Mouse (Mus musculus) hindbrain, embryonic 16.5 days (tissue): ENCODE measurements around the gene Maats1. TPM values are rescaled to one million over a fixed set of nuclear protein-coding genes. Genes with fewer than 3 reads are reported as not detected.

Source experiments
- ATAC-seq: fragments of 200-750 bp; cut with Nextera tagmentation; 2 replicates; pipeline ENCODE4 v1.8.0; 2017; ENCODE audit warnings: moderate TSS enrichment, moderate library complexity
- H3K27ac ChIP-seq: fragments of 300-500 bp; sonication (generic); 2 replicates; pipeline ENCODE4 v1.5.1; 2014; ENCODE audit warnings: low read depth, mild to moderate bottlenecking, control low read depth, low read length, moderate library complexity
- H3K27me3 ChIP-seq: fragments of 300-500 bp; sonication (generic); replicated peaks from 2 replicates; pipeline ENCODE4 v1.6.1; 2014; ENCODE audit warnings: low read length; ENCODE audit not compliant: control insufficient read depth, insufficient read depth
- H3K36me3 ChIP-seq: fragments of 300-500 bp; sonication (generic); 2 replicates; pipeline ENCODE4 v1.6.1; 2014; ENCODE audit warnings: mild to moderate bottlenecking, low read length, moderate library complexity, mixed read lengths; ENCODE audit not compliant: control insufficient read depth, insufficient read depth
- H3K4me1 ChIP-seq: fragments of 300-500 bp; sonication (generic); 2 replicates; pipeline ENCODE4 v1.6.1; 2014; ENCODE audit warnings: low read depth, low read length; ENCODE audit not compliant: control insufficient read depth, insufficient read depth
- H3K4me2 ChIP-seq: fragments of 300-500 bp; sonication (generic); 2 replicates; pipeline ENCODE4 v1.6.1; 2014; ENCODE audit warnings: mild to moderate bottlenecking, low read length, control low read depth, moderate library complexity
- H3K4me3 ChIP-seq: fragments of 300-500 bp; sonication (generic); 2 replicates; pipeline ENCODE4 v1.5.1; 2014; ENCODE audit warnings: mild to moderate bottlenecking, low read length, control low read depth, moderate library complexity
- H3K9ac ChIP-seq: fragments of 300-500 bp; sonication (generic); 2 replicates; pipeline ENCODE4 v1.6.1; 2014; ENCODE audit warnings: low read depth, mild to moderate bottlenecking, control low read depth, low read length, moderate library complexity
- H3K9me3 ChIP-seq: fragments of 300-500 bp; sonication (generic); 2 replicates; pipeline ENCODE4 v1.6.1; 2014; ENCODE audit warnings: mild to moderate bottlenecking, low read length, moderate library complexity; ENCODE audit not compliant: control insufficient read depth
- WGBS: fragments of 180-500 bp; shearing (Covaris S2); extraction: QIAGEN DNeasy Blood & Tissue Kit; methylation state at CpG from one replicate; pipeline ENCODE4 v1.1.7; 2014; 5-methylcytosine and 5-hydroxymethylcytosine counted together
- polyA plus RNA-seq: library from polyadenylated mRNA; unstranded; fragments of >200 nt; fragmentation: Nextera tagmentation; extraction: Ambion mirVana; gene quantifications from 2 replicates; pipeline ENCODE4 v1.2.1, GENCODE M21; 2015

Gene Maats1
- polyA plus RNA-seq, 1 experiment from 2014 or later = 1.6 TPM

- no peaks in the 10 kb centered on the region for H3K27me3 ChIP-seq
- no peak overlapping the region for H3K4me2 ChIP-seq
- no peak overlapping the region for H3K27ac ChIP-seq
- no peaks in the 10 kb centered on the region for H3K9me3 ChIP-seq
- no peak for ATAC-seq
- H3K9ac ChIP-seq = no peak overlapping the region
- H3K4me1 ChIP-seq = peaks cover 6% of the 10 kb centered on the region; the same call in 1 of the 2 replicates
- WGBS = 83% methylated on average over 10 of the region's 10 CpGs
- H3K4me3 ChIP-seq = no peak overlapping the region
- H3K36me3 ChIP-seq = no peaks in the 10 kb centered on the region
Observed at GRCm38 (mm10) chr16:38373439-38373838, 31.5 kb upstream of the Maats1 start.

GRCm38 (mm10) chr16:38372876-38373275 is 30.9 kb upstream of the Maats1 start:
- H3K9me3 ChIP-seq = no peaks in the 10 kb centered on the region
- no peaks in the 10 kb centered on the region for H3K27me3 ChIP-seq
- ATAC-seq = no peak
- WGBS = 81% methylated on average over 4 of the region's 4 CpGs
- no peak overlapping the region for H3K27ac ChIP-seq
- H3K36me3 ChIP-seq = no peaks in the 10 kb centered on the region
- H3K4me3 ChIP-seq = no peak overlapping the region
- no peak overlapping the region for H3K9ac ChIP-seq
- peaks cover 6% of the 10 kb centered on the region; the same call in 1 of the 2 replicates for H3K4me1 ChIP-seq
- H3K4me2 ChIP-seq = no peak overlapping the region

- no peak overlapping the region for H3K27ac ChIP-seq
- no peaks in the 10 kb centered on the region for H3K9me3 ChIP-seq
- H3K9ac ChIP-seq = no peak overlapping the region
- no peak for ATAC-seq
- no peak overlapping the region for H3K4me3 ChIP-seq
- WGBS = 89% methylated on average over 15 of the region's 15 CpGs
- H3K36me3 ChIP-seq = no peaks in the 10 kb centered on the region
- H3K4me2 ChIP-seq = no peak overlapping the region
- H3K4me1 ChIP-seq = peaks cover 6% of the 10 kb centered on the region; the same call in 1 of the 2 replicates
- H3K27me3 ChIP-seq = no peaks in the 10 kb centered on the region
Observed at GRCm38 (mm10) chr16:38371705-38372296, 29.9 kb upstream of the Maats1 start.

- ATAC-seq = no peak
- Histone ChIP-seq H3K4me2 (no peak overlapping the region), H3K4me3 (no peak overlapping the region), H3K4me1 (peaks cover 1% of the 10 kb centered on the region; the same call in 1 of the 2 replicates), H3K9me3 (no peaks in the 10 kb centered on the region), H3K9ac (no peak overlapping the region), H3K36me3 (no peaks in the 10 kb centered on the region), H3K27me3 (no peaks in the 10 kb centered on the region), H3K27ac (no peak overlapping the region)
- WGBS = 88% methylated on average over 8 of the region's 8 CpGs
Observed at GRCm38 (mm10) chr16:38370633-38371374, 28.9 kb upstream of the Maats1 start.

GRCm38 (mm10) chr16:38369992-38370484 is 28.1 kb upstream of the Maats1 start:
- WGBS = 82% methylated on average over 4 of the region's 4 CpGs
- Histone ChIP-seq H3K27me3 (no peaks in the 10 kb centered on the region), H3K9ac (no peak overlapping the region)

GRCm38 (mm10) chr16:38369431-38369830 is 27.5 kb upstream of the Maats1 start:
- no peaks in the 10 kb centered on the region for H3K27me3 ChIP-seq
- H3K27ac ChIP-seq = no peak overlapping the region
- H3K4me1 ChIP-seq = no peaks in the 10 kb centered on the region
- H3K9me3 ChIP-seq = no peaks in the 10 kb centered on the region
- ATAC-seq = no peak
- H3K36me3 ChIP-seq = no peaks in the 10 kb centered on the region
- no peak overlapping the region for H3K9ac ChIP-seq
- H3K4me3 ChIP-seq = no peak overlapping the region
- 89% methylated on average over 8 of the region's 8 CpGs for WGBS
- no peak overlapping the region for H3K4me2 ChIP-seq

More at GRCm38 (mm10) chr16:38369992-38370484, 28.1 kb upstream of the Maats1 start:
- Histone ChIP-seq H3K9me3 (no peaks in the 10 kb centered on the region), H3K4me1 (no peaks in the 10 kb centered on the region), H3K36me3 (no peaks in the 10 kb centered on the region), H3K27ac (no peak overlapping the region), H3K4me2 (no peak overlapping the region), H3K4me3 (no peak overlapping the region)
- no peak for ATAC-seq

GRCm38 (mm10) chr16:38369000-38369399 is 27.1 kb upstream of the Maats1 start:
- H3K36me3 ChIP-seq = no peaks in the 10 kb centered on the region
- no peak overlapping the region for H3K27ac ChIP-seq
- no peaks in the 10 kb centered on the region for H3K9me3 ChIP-seq
- no peak overlapping the region for H3K4me2 ChIP-seq
- H3K4me1 ChIP-seq = no peaks in the 10 kb centered on the region
- WGBS = 85% methylated on average over 7 of the region's 7 CpGs
- no peak overlapping the region for H3K4me3 ChIP-seq
- no peak overlapping the region for H3K9ac ChIP-seq
- no peak for ATAC-seq
- no peaks in the 10 kb centered on the region for H3K27me3 ChIP-seq

- Histone ChIP-seq H3K9me3 (no peaks in the 10 kb centered on the region), H3K27ac (no peak overlapping the region), H3K4me3 (no peak overlapping the region), H3K4me2 (no peak overlapping the region), H3K4me1 (no peaks in the 10 kb centered on the region), H3K9ac (no peak overlapping the region), H3K27me3 (no peaks in the 10 kb centered on the region), H3K36me3 (no peaks in the 10 kb centered on the region)
- 55% methylated on average over 10 of the region's 10 CpGs for WGBS
- ATAC-seq = 0 out of 2 replicates have a peak, but pooled peaks have one; percentile 40
Observed at GRCm38 (mm10) chr16:38368336-38368735, 26.4 kb upstream of the Maats1 start.

- H3K9me3 ChIP-seq = no peaks in the 10 kb centered on the region
- H3K27ac ChIP-seq = no peak overlapping the region
- no peaks in the 10 kb centered on the region for H3K4me1 ChIP-seq
- H3K9ac ChIP-seq = no peak overlapping the region
- 98% methylated on average over 4 of the region's 4 CpGs for WGBS
- no peak overlapping the region for H3K4me2 ChIP-seq
- no peaks in the 10 kb centered on the region for H3K36me3 ChIP-seq
- no peak for ATAC-seq
- no peaks in the 10 kb centered on the region for H3K27me3 ChIP-seq
- H3K4me3 ChIP-seq = no peak overlapping the region
Observed at GRCm38 (mm10) chr16:38366231-38366630, 24.3 kb upstream of the Maats1 start.
